Comparison of ENCODE assay signal across 9 mouse cellular contexts in the genomic region with DNA sequence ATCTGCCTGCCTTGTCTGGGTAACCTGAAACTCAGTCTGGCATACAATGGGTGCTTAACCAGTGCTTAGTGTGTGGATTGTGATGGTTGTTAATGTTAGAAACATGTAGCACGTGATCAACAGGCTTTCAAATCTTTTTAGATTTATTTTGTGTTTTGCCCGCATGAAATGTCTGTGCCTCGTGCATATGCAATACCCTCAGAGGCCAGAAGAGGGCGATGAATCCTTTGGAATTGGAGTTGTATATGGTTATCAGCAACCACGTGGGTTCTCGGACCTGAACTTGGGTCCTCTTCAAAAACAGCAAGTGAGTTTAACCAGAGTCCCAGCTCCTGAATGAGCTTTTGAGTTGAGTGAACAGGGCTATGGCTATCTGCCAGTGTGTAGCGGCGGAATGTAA.
DNase-seq lines count a peak whose midpoint lies in the region; ATAC-seq and TF ChIP-seq lines count a peak whose summit lies in the region.
"Had no signal": no experiment of that assay in that cellular context is flagged by ENCODE, and none has a peak within 500 bp of the region (broad histone marks: within the 10 kb centered on the region; RNA-seq: fewer than 3 reads in every experiment).

No protein-coding gene starts in this region.

- no peak overlapping the region for H3K4me3 ChIP-seq in forebrain, embryonic 10.5 days
- no peak overlapping the region for H3K4me3 ChIP-seq in forebrain, embryonic 12.5 days (replicated peaks)
- no peak overlapping the region for H3K4me3 ChIP-seq in lung, adult 2 months (replicated peaks; ENCODE audit: extremely low read depth, low read depth, low read length)

- no peak overlapping the region for H3K4me2 ChIP-seq in forebrain, embryonic 12.5 days

- no peak overlapping the region for H3K27ac ChIP-seq in forebrain, embryonic 10.5 days
- H3K27ac ChIP-seq in forebrain, embryonic 12.5 days = no peak overlapping the region

- ATAC-seq in forebrain, embryonic 12.5 days (ENCODE audit: low FRiP score) = no peak
- no peak for ATAC-seq in Patski
- ATAC-seq in granulocyte monocyte progenitor cell, adult 5-6 weeks (replicated peaks; ENCODE audit: poor library complexity, severe bottlenecking) = no peak

- in situ Hi-C loops in Patski (cut with MboI; ENCODE audit: low pct_unique_long_range_greater_than_20kb) = loop anchor here (5.0 kb wide), 1 partner anchor 48 kb away; no protein-coding TSS in a partner anchor

- peak; percentile 29 for DNase-seq in forebrain, embryonic 10.5 days (ENCODE audit: extremely low spot score, low spot score)
- DNase-seq in lung, adult 2 months = no peak
- no peak for DNase-seq in lung, postnatal 25 days (ENCODE audit: low spot score)
- no peak for DNase-seq in Patski (ENCODE audit: low read depth, low spot score)
- DNase-seq in lung, postnatal 36 days = peak; percentile 9
- no peak for DNase-seq in left cerebral cortex, postnatal 10 days (ENCODE audit: extremely low spot score in 1 of 2, low spot score in 2 of 2)
- DNase-seq: cerebellum, adult 18-20 months had no signal

- no peaks in the 10 kb centered on the region for H3K36me3 ChIP-seq in forebrain, embryonic 10.5 days (replicated peaks)
- H3K36me3 ChIP-seq in forebrain, embryonic 12.5 days (replicated peaks) = no peaks in the 10 kb centered on the region

- no peak for TF ChIP-seq POLR2A in lung, adult 2 months (IDR thresholded peaks at IDR 0.05; ENCODE audit: borderline replicate concordance, extremely low read depth, low read depth, low read length)

- CTCF ChIA-PET in Patski (lab: Charles Lee) = interaction anchor here (1.0 kb wide), 1 partner anchor 171 kb away, joined by 3 read pairs; no protein-coding TSS in a partner anchor

- 65% methylated on average over 8 of the region's 8 CpGs for WGBS in forebrain, embryonic 10.5 days
- WGBS in forebrain, embryonic 12.5 days = 69% methylated on average over 8 of the region's 8 CpGs
- 59% methylated on average over 8 of the region's 8 CpGs for WGBS in lung, adult 2 months

- peak; percentile 1; the same call in 1 of the 2 replicates for TF ChIP-seq CTCF in lung, adult 2 months (IDR thresholded peaks at IDR 0.05; ENCODE audit: insufficient read depth, low read length)
- TF ChIP-seq CTCF in Patski (IDR thresholded peaks at IDR 0.05) = peak; percentile 53

- no peaks in the 10 kb centered on the region for H3K27me3 ChIP-seq in forebrain, embryonic 10.5 days (ENCODE audit: poor library complexity, severe bottlenecking)
- peaks cover 5% of the 10 kb centered on the region; the same call in 1 of the 2 replicates for H3K27me3 ChIP-seq in forebrain, embryonic 12.5 days
- no peaks in the 10 kb centered on the region for H3K27me3 ChIP-seq in Patski

- H3K9me3 ChIP-seq in forebrain, embryonic 10.5 days = peaks cover 3% of the 10 kb centered on the region; the same call in 1 of the 2 replicates
- H3K9me3 ChIP-seq in forebrain, embryonic 12.5 days = peaks cover 4% of the 10 kb centered on the region; the same call in 1 of the 2 replicates

- 0 out of 2 replicates have a peak, but pooled peaks cover 4% of the 10 kb centered on the region for H3K4me1 ChIP-seq in forebrain, embryonic 10.5 days
- H3K4me1 ChIP-seq in forebrain, embryonic 12.5 days = no peaks in the 10 kb centered on the region; the same call in 1 of the 2 replicates
- H3K4me1 ChIP-seq in lung, adult 2 months (ENCODE audit: control insufficient read depth, insufficient read depth, low read length) = no peaks in the 10 kb centered on the region

- POLR2A ChIA-PET in Patski (lab: Charles Lee) = no interaction called here

- H3K9ac ChIP-seq in forebrain, embryonic 12.5 days = no peak overlapping the region

- intact Hi-C loops in left cerebral cortex, postnatal 10 days (cut with DNase I) = no loop called here

Comparison
In these comparisons a context has a peak if more than half of its experiments do, and no peak if none do; other contexts are left out.
1. DNase-seq: peak in forebrain, embryonic 10.5 days (single experiment) and lung, postnatal 36 days (single experiment); none in lung, adult 2 months (single experiment), lung, postnatal 25 days (single experiment), Patski (single experiment) and left cerebral cortex, postnatal 10 days (0 of 2).